Mouse (Mus musculus) hindbrain, embryonic 14.5 days (tissue): ENCODE results near the gene Pigw. TPM values are rescaled to one million over a fixed set of nuclear protein-coding genes. Genes with fewer than 3 reads are reported as not detected.

Source experiments
- ATAC-seq: fragments of 200-750 bp; cut with Nextera tagmentation; 2 replicates; pipeline ENCODE4 v1.8.0; 2017; ENCODE audit warnings: moderate number of reproducible peaks, mild to moderate bottlenecking, moderate TSS enrichment, moderate library complexity; ENCODE audit not compliant: low FRiP score
- DNase-seq: peaks from one replicate; pipeline ENCODE4 v3.0.0-alpha.2; 2015; ENCODE audit warnings: low spot score
- H3K27ac ChIP-seq: fragments of 300-500 bp; sonication (generic); 2 replicates; pipeline ENCODE4 v1.5.1; 2014; ENCODE audit warnings: mild to moderate bottlenecking, moderate library complexity
- H3K27me3 ChIP-seq: fragments of 300-500 bp; sonication (generic); 2 replicates; pipeline ENCODE4 v1.6.1; 2014; ENCODE audit warnings: mild to moderate bottlenecking, low read length, mixed read lengths; ENCODE audit not compliant: control insufficient read depth, insufficient read depth
- H3K36me3 ChIP-seq: fragments of 300-500 bp; sonication (generic); replicated peaks from 2 replicates; pipeline ENCODE4 v1.6.1; 2014; ENCODE audit not compliant: control insufficient read depth, insufficient read depth
- H3K4me1 ChIP-seq: fragments of 300-500 bp; sonication (generic); replicated peaks from 2 replicates; pipeline ENCODE4 v1.6.1; 2014; ENCODE audit warnings: antibody characterized with exemption, low read length, mixed read lengths; ENCODE audit not compliant: control insufficient read depth, insufficient read depth
- H3K4me2 ChIP-seq: fragments of 300-500 bp; sonication (generic); replicated peaks from 2 replicates; pipeline ENCODE4 v1.6.1; 2014; ENCODE audit warnings: mild to moderate bottlenecking, moderate library complexity
- H3K4me3 ChIP-seq: fragments of 300-500 bp; sonication (generic); replicated peaks from 2 replicates; pipeline ENCODE4 v1.5.1; 2014; ENCODE audit warnings: mild to moderate bottlenecking, low read length
- H3K9ac ChIP-seq: fragments of 300-500 bp; sonication (generic); 2 replicates; pipeline ENCODE4 v1.6.1; 2014
- H3K9me3 ChIP-seq: fragments of 300-500 bp; sonication (generic); 2 replicates; pipeline ENCODE4 v1.6.1; 2016; ENCODE audit warnings: low read length; ENCODE audit not compliant: control insufficient read depth
- WGBS: fragments of 180-500 bp; shearing (Covaris S2); extraction: QIAGEN DNeasy Blood & Tissue Kit; methylation state at CpG from one replicate; pipeline ENCODE4 v1.1.7; 2014; 5-methylcytosine and 5-hydroxymethylcytosine counted together
- polyA plus RNA-seq: library from polyadenylated mRNA; unstranded; fragments of >200 nt; fragmentation: Nextera tagmentation; extraction: Ambion mirVana; gene quantifications from 2 replicates; pipeline ENCODE4 v1.2.1, GENCODE M21; 2014

The Pigw gene
- 2.7 and 3.1 TPM in 2 replicates for polyA plus RNA-seq

DNA sequence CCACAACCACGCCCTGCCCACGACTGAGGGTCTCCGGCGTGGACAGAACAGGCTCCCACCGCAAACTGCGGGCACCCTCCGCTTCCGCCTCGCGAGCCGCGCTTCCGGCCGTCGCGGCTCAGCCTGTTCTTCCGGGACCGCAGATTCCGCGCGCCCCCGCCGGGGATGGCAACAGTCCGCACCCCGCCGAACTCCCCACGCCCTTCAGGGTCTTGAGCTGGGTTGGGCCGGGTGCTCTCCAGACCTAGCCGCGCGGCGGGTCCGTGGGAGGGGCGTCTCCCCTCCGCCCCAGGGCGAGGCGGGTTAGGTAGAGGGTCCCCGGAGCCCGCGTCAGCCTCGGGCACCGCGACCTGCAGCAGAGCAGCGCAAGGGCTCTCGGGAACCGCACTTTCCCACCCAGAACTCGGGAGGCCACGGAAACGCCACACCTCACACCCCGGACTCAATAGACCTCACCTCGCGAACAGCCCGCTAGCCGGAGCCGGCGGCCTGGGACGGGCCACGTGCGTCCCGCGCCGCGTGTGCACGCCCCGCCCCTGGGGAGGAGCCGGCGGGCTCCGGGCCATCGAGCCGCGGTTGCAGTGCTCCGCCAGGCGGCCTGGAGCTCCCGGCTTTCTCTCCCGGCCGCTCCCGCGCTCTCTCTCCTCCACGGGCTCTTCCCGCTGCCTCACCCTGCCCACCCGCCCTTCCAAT is at the start of gene Pigw, which contains the start of gene Myo19:
Pigw (minus strand) TSS at position 514 of the 693 bp plus-strand sequence.
Myo19 (plus strand) TSS at position 377 of the 693 bp plus-strand sequence.
- Histone ChIP-seq H3K4me3 (peak within 1 kb of the TSS; percentile 74), H3K36me3 (peaks cover 17% of the 10 kb centered on the region; the same call in 1 of the 2 replicates), H3K9ac (peak within 1 kb of the TSS; percentile 78), H3K4me2 (peak within 1 kb of the TSS; percentile 67), H3K9me3 (no peaks in the 10 kb centered on the region), H3K4me1 (peaks cover 18% of the 10 kb centered on the region), H3K27me3 (no peaks in the 10 kb centered on the region), H3K27ac (peak within 1 kb of the TSS; percentile 86)
- DNase-seq (peak; percentile 78), ATAC-seq (peak; percentile 94)
- WGBS = under 1% methylated on average over 65 of the region's 81 CpGs

GRCm38 (mm10) chr11:84920981-84921380 is 40.9 kb upstream of the Pigw start:
- Histone ChIP-seq H3K36me3 (no peaks in the 10 kb centered on the region), H3K4me1 (no peaks in the 10 kb centered on the region), H3K27me3 (no peaks in the 10 kb centered on the region), H3K27ac (no peak overlapping the region), H3K9ac (no peak overlapping the region), H3K4me2 (no peak overlapping the region), H3K9me3 (no peaks in the 10 kb centered on the region), H3K4me3 (no peak overlapping the region)
- ATAC-seq (no peak), DNase-seq (no peak)
- 89% methylated on average over 8 of the region's 8 CpGs for WGBS

- Histone ChIP-seq H3K27me3 (no peaks in the 10 kb centered on the region), H3K27ac (no peak overlapping the region)
- no peak for DNase-seq
Observed at GRCm38 (mm10) chr11:84919951-84920350, 39.9 kb upstream of the Pigw start.

GRCm38 (mm10) chr11:84919276-84919675 is 39.2 kb upstream of the Pigw start:
- WGBS = 37% methylated on average over 3 of the region's 3 CpGs
- no peaks in the 10 kb centered on the region for H3K36me3 ChIP-seq
- DNase-seq = no peak
- H3K27me3 ChIP-seq = no peaks in the 10 kb centered on the region
- H3K4me2 ChIP-seq = no peak overlapping the region
- no peak for ATAC-seq
- no peaks in the 10 kb centered on the region for H3K9me3 ChIP-seq
- H3K9ac ChIP-seq = no peak overlapping the region
- H3K4me1 ChIP-seq = peaks cover 8% of the 10 kb centered on the region; the same call in 1 of the 2 replicates
- no peak overlapping the region for H3K4me3 ChIP-seq
- no peak overlapping the region for H3K27ac ChIP-seq

More at GRCm38 (mm10) chr11:84919951-84920350, 39.9 kb upstream of the Pigw start:
- peaks cover 7% of the 10 kb centered on the region; the same call in 1 of the 2 replicates for H3K4me1 ChIP-seq
- H3K36me3 ChIP-seq = no peaks in the 10 kb centered on the region
- no peak overlapping the region for H3K9ac ChIP-seq
- H3K4me2 ChIP-seq = no peak overlapping the region
- ATAC-seq = no peak
- WGBS = 80% methylated on average over 7 of the region's 7 CpGs
- H3K4me3 ChIP-seq = no peak overlapping the region
- no peaks in the 10 kb centered on the region for H3K9me3 ChIP-seq

GRCm38 (mm10) chr11:84918425-84918824 is 38.3 kb upstream of the Pigw start:
- H3K9ac ChIP-seq = no peak overlapping the region
- no peak overlapping the region for H3K4me3 ChIP-seq
- H3K27me3 ChIP-seq = no peaks in the 10 kb centered on the region
- H3K4me2 ChIP-seq = peak overlapping the region; percentile 25; the same call in 1 of the 2 replicates
- peaks cover 8% of the 10 kb centered on the region; the same call in 1 of the 2 replicates for H3K4me1 ChIP-seq
- 4% methylated on average over 16 of the region's 16 CpGs for WGBS
- peak; percentile 68; the same call in 1 of the 2 replicates for ATAC-seq
- H3K9me3 ChIP-seq = no peaks in the 10 kb centered on the region
- no peaks in the 10 kb centered on the region for H3K36me3 ChIP-seq
- no peak overlapping the region for H3K27ac ChIP-seq
- DNase-seq = peak; percentile 92

GRCm38 (mm10) chr11:84916703-84917300 is 36.7 kb upstream of the Pigw start:
- 60% methylated on average over 7 of the region's 7 CpGs for WGBS

DNA sequence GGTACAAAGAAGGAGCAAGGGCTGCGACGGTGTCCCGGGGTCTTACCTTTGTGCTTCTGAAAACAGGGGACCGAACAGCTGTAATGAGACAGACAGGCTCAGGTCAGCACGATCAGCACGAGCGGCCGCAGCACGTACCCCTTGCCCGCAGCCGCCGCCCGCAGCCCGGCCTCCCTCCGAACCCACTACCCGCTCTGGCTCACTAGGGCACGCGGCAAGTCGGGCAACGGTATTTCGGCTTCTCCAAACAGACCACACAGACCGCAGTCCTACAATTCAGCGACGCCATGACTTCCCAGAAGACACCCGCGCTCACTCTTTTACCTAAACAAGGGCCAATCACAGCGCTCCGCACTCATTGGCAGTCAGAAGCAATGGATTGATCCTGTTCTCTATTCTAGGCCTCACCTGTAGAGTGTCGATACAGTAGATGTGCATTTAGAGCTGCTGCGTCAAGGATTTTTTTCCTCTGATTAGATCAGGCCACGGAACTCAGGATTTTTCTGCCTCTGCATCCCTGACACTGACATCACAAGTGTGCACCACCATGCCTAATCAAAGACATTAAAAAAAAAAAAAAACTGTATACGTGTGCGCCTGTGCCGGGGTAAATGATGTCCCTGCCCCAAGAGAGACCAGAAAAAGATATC is 36.1 kb upstream of the Pigw start, which contains the start of gene Znhit3:
Znhit3 (minus strand) TSS at position 314 of the 650 bp plus-strand sequence.
- WGBS = 3% methylated on average over 34 of the region's 34 CpGs
- peak within 1 kb of the TSS; percentile 30; the same call in 1 of the 2 replicates for H3K27ac ChIP-seq
- peak; percentile 95 for DNase-seq

More at GRCm38 (mm10) chr11:84916703-84917300, 36.7 kb upstream of the Pigw start:
- DNase-seq (no peak), ATAC-seq (no peak)
- Histone ChIP-seq H3K27ac (peak overlapping the region; percentile 30; the same call in 1 of the 2 replicates), H3K9ac (peak overlapping the region; percentile 49), H3K4me2 (peak overlapping the region; percentile 84), H3K27me3 (no peaks in the 10 kb centered on the region), H3K36me3 (peaks cover 11% of the 10 kb centered on the region), H3K4me1 (peaks cover 8% of the 10 kb centered on the region; the same call in 1 of the 2 replicates), H3K4me3 (peak overlapping the region; percentile 89), H3K9me3 (no peaks in the 10 kb centered on the region)

GRCm38 (mm10) chr11:84914673-84915072 is 34.6 kb upstream of the Pigw start:
- Histone ChIP-seq H3K27ac (no peak overlapping the region), H3K4me1 (peaks cover 8% of the 10 kb centered on the region; the same call in 1 of the 2 replicates), H3K36me3 (peaks cover 31% of the 10 kb centered on the region), H3K9ac (no peak overlapping the region), H3K9me3 (no peaks in the 10 kb centered on the region), H3K4me2 (no peak overlapping the region), H3K4me3 (no peak overlapping the region), H3K27me3 (no peaks in the 10 kb centered on the region)
- DNase-seq = no peak
- ATAC-seq = no peak
- WGBS = 86% methylated on average over 5 of the region's 5 CpGs

More for the DNA sequence above, 36.1 kb upstream of the Pigw start, which contains the start of gene Znhit3:
- H3K4me3 ChIP-seq = peak within 1 kb of the TSS; percentile 89
- peak within 1 kb of the TSS; percentile 84 for H3K4me2 ChIP-seq
- H3K4me1 ChIP-seq = peaks cover 8% of the 10 kb centered on the region; the same call in 1 of the 2 replicates
- H3K36me3 ChIP-seq = peaks cover 18% of the 10 kb centered on the region
- ATAC-seq = peak; percentile 90
- H3K9ac ChIP-seq = peak within 1 kb of the TSS; percentile 73
- H3K9me3 ChIP-seq = no peaks in the 10 kb centered on the region
- H3K27me3 ChIP-seq = no peaks in the 10 kb centered on the region
